Mouse (Mus musculus) hindbrain, embryonic 16.5 days (tissue): Measurements from ENCODE around the gene Mxi1. TPM values are rescaled to one million over a fixed set of nuclear protein-coding genes. Genes with fewer than 3 reads are reported as not detected.
"Not testable (repeated sequence)": the region's sequence is repeated elsewhere in the genome, so short reads cannot be mapped to it uniquely, and the experiment has no call there.

ENCODE experiments used
- ATAC-seq: fragments of 200-750 bp; cut with Nextera tagmentation; 2 replicates; pipeline ENCODE4 v1.8.0; 2017; ENCODE audit warnings: moderate TSS enrichment, moderate library complexity
- H3K27ac ChIP-seq: fragments of 300-500 bp; sonication (generic); 2 replicates; pipeline ENCODE4 v1.5.1; 2014; ENCODE audit warnings: low read depth, mild to moderate bottlenecking, control low read depth, low read length, moderate library complexity
- H3K27me3 ChIP-seq: fragments of 300-500 bp; sonication (generic); replicated peaks from 2 replicates; pipeline ENCODE4 v1.6.1; 2014; ENCODE audit warnings: low read length; ENCODE audit not compliant: control insufficient read depth, insufficient read depth
- H3K36me3 ChIP-seq: fragments of 300-500 bp; sonication (generic); 2 replicates; pipeline ENCODE4 v1.6.1; 2014; ENCODE audit warnings: mild to moderate bottlenecking, low read length, moderate library complexity, mixed read lengths; ENCODE audit not compliant: control insufficient read depth, insufficient read depth
- H3K4me1 ChIP-seq: fragments of 300-500 bp; sonication (generic); 2 replicates; pipeline ENCODE4 v1.6.1; 2014; ENCODE audit warnings: low read depth, low read length; ENCODE audit not compliant: control insufficient read depth, insufficient read depth
- H3K4me2 ChIP-seq: fragments of 300-500 bp; sonication (generic); 2 replicates; pipeline ENCODE4 v1.6.1; 2014; ENCODE audit warnings: mild to moderate bottlenecking, low read length, control low read depth, moderate library complexity
- H3K4me3 ChIP-seq: fragments of 300-500 bp; sonication (generic); 2 replicates; pipeline ENCODE4 v1.5.1; 2014; ENCODE audit warnings: mild to moderate bottlenecking, low read length, control low read depth, moderate library complexity
- H3K9ac ChIP-seq: fragments of 300-500 bp; sonication (generic); 2 replicates; pipeline ENCODE4 v1.6.1; 2014; ENCODE audit warnings: low read depth, mild to moderate bottlenecking, control low read depth, low read length, moderate library complexity
- H3K9me3 ChIP-seq: fragments of 300-500 bp; sonication (generic); 2 replicates; pipeline ENCODE4 v1.6.1; 2014; ENCODE audit warnings: mild to moderate bottlenecking, low read length, moderate library complexity; ENCODE audit not compliant: control insufficient read depth
- WGBS: fragments of 180-500 bp; shearing (Covaris S2); extraction: QIAGEN DNeasy Blood & Tissue Kit; methylation state at CpG from one replicate; pipeline ENCODE4 v1.1.7; 2014; 5-methylcytosine and 5-hydroxymethylcytosine counted together
- polyA plus RNA-seq: library from polyadenylated mRNA; unstranded; fragments of >200 nt; fragmentation: Nextera tagmentation; extraction: Ambion mirVana; gene quantifications from 2 replicates; pipeline ENCODE4 v1.2.1, GENCODE M21; 2015

The Mxi1 gene
- polyA plus RNA-seq, 1 experiment from 2014 or later: 18.9 TPM

GRCm38 (mm10) chr19:53389417-53389816 lies 79.1 kb downstream of the Mxi1 start:
- no peaks in the 10 kb centered on the region for H3K27me3 ChIP-seq
- peak overlapping the region; percentile 100 for H3K4me3 ChIP-seq
- peaks cover 14% of the 10 kb centered on the region for H3K4me1 ChIP-seq
- peak overlapping the region; percentile 77 for H3K4me2 ChIP-seq
- no peak for ATAC-seq
- H3K9ac ChIP-seq: peak overlapping the region; percentile 95
- H3K9me3 ChIP-seq: no peaks in the 10 kb centered on the region
- H3K36me3 ChIP-seq: peaks cover 12% of the 10 kb centered on the region
- WGBS: 28% methylated on average over 6 of the region's 6 CpGs
- peak overlapping the region; percentile 97 for H3K27ac ChIP-seq

DNA sequence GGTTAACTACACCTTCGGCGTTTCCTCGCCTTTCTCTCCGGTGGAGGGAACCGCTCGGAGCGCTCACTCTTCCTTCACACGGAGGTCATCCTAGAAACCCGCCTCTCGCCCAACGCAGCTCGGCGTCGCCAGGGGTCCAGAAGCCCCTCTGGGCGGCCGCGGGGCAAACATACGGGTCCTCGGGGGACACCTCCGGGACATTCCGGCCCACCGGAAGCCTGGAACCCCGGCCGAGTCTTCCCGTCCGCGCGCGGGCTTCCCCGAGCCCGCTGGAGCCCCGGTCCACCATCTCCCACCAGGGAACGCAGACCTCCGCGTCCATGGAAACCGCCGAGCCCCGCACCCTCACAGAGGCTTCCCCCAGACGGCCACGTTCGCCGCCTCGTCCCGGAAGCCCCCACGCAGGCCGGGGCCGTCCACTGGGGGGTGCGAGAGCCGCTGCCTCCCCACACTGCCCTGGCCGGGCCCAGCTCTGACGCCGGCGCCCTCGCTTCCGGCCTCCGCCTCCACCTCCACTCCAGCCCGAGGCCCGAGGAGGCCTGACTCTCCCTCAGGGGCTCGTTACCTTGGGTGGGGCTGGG lies 79.6 kb downstream of the Mxi1 start:
- Histone ChIP-seq H3K9ac (peak overlapping the region; percentile 95), H3K4me3 (peak overlapping the region; percentile 100), H3K9me3 (no peaks in the 10 kb centered on the region), H3K4me2 (peak overlapping the region; percentile 77), H3K36me3 (peaks cover 12% of the 10 kb centered on the region), H3K4me1 (peaks cover 14% of the 10 kb centered on the region), H3K27me3 (no peaks in the 10 kb centered on the region), H3K27ac (peak overlapping the region; percentile 97)
- peak; percentile 92 for ATAC-seq
- 0% methylated on average over 58 of the region's 59 CpGs for WGBS

GRCm38 (mm10) chr19:53390495-53391007 lies 80.2 kb downstream of the Mxi1 start, which contains the start of gene Smndc1:
TSS of gene Smndc1 (minus strand) at chr19:53390578.
- no peaks in the 10 kb centered on the region for H3K9me3 ChIP-seq
- under 1% methylated on average over 48 of the region's 48 CpGs for WGBS
- H3K4me3 ChIP-seq: peak within 1 kb of the TSS; percentile 100
- no peaks in the 10 kb centered on the region for H3K27me3 ChIP-seq
- H3K9ac ChIP-seq: peak within 1 kb of the TSS; percentile 95
- H3K4me1 ChIP-seq: peaks cover 14% of the 10 kb centered on the region
- H3K4me2 ChIP-seq: peak within 1 kb of the TSS; percentile 85
- peak; percentile 98 for ATAC-seq
- peaks cover 12% of the 10 kb centered on the region for H3K36me3 ChIP-seq
- peak within 1 kb of the TSS; percentile 97 for H3K27ac ChIP-seq

- Histone ChIP-seq H3K27me3 (no peaks in the 10 kb centered on the region), H3K4me3 (peak overlapping the region; percentile 100), H3K4me2 (peak overlapping the region; percentile 85), H3K36me3 (peaks cover 12% of the 10 kb centered on the region), H3K27ac (no peak overlapping the region; the same call in 1 of the 2 replicates), H3K9me3 (no peaks in the 10 kb centered on the region), H3K4me1 (peaks cover 14% of the 10 kb centered on the region), H3K9ac (peak overlapping the region; percentile 83)
- ATAC-seq: no peak
- WGBS: 50% methylated on average over 8 of the region's 8 CpGs
Observed at GRCm38 (mm10) chr19:53391386-53391785, 81.1 kb downstream of the Mxi1 start.

GRCm38 (mm10) chr19:53391787-53392186 lies 81.5 kb downstream of the Mxi1 start:
- H3K9me3 ChIP-seq: no peaks in the 10 kb centered on the region
- peak overlapping the region; percentile 85 for H3K4me2 ChIP-seq
- ATAC-seq: no peak
- peak overlapping the region; percentile 100 for H3K4me3 ChIP-seq
- 88% methylated on average over 5 of the region's 5 CpGs for WGBS
- peaks cover 14% of the 10 kb centered on the region for H3K4me1 ChIP-seq
- H3K36me3 ChIP-seq: peaks cover 11% of the 10 kb centered on the region
- no peaks in the 10 kb centered on the region for H3K27me3 ChIP-seq
- H3K27ac ChIP-seq: no peak overlapping the region
- H3K9ac ChIP-seq: no peak overlapping the region; the same call in 1 of the 2 replicates

DNA sequence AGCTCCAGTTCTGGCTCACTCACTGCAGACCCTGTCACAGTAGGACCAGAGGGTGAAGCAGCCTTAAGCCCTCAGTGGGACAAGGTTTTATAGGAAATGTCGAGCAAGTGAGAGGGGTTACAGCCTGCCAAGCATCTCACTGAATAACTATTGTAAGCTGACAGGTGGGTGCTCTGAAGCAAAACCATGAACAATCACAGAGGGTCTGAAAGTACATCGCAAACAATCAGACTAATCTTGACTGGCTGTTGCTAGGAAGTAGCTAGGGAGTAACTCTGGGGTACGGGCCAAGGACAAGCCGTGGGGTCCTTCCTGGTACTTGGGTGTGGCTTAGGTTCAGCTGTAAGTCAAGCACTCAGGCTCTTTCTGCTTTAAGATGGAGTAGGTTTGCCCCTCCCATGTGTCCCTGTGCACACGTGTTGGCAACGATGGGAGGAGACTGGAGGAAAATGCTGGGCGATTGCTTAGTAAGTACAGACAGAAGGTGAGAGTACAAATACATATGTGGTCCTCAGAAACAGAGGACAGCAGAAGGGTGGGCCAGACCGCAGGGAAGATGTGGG lies 82.5 kb downstream of the Mxi1 start:
- H3K4me1 ChIP-seq: peaks cover 14% of the 10 kb centered on the region
- no peak overlapping the region for H3K9ac ChIP-seq
- H3K27me3 ChIP-seq: no peaks in the 10 kb centered on the region
- H3K4me2 ChIP-seq: no peak overlapping the region
- no peak for ATAC-seq
- H3K27ac ChIP-seq: no peak overlapping the region
- WGBS: 68% methylated on average over 8 of the region's 8 CpGs
- H3K36me3 ChIP-seq: peaks cover 7% of the 10 kb centered on the region; the same call in 1 of the 2 replicates
- H3K9me3 ChIP-seq: no peaks in the 10 kb centered on the region
- H3K4me3 ChIP-seq: no peak overlapping the region

DNA sequence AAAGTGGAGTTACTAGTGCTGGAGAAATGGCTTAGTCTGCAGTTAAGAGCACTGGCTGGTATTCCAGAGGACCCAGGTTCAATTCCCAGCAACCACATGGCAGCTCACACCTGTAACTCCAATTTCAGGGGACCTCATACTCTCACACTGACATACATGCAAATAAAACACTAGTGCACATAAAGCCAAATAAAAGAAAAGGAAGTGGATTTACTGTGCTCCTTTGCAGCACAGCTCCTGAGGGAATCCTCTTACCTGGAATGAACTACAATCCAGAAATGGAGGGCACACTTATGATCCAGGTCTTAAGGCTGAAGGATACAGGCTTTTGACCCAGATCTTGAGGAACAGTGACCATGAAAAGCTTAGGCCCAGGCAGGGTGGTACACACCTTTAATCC lies 83.3 kb downstream of the Mxi1 start:
- Histone ChIP-seq H3K4me3 (no peak overlapping the region), H3K9me3 (no peaks in the 10 kb centered on the region), H3K4me2 (no peak overlapping the region), H3K36me3 (peaks cover 2% of the 10 kb centered on the region; the same call in 1 of the 2 replicates), H3K4me1 (peaks cover 14% of the 10 kb centered on the region), H3K9ac (no peak overlapping the region), H3K27ac (no peak overlapping the region), H3K27me3 (no peaks in the 10 kb centered on the region)
- ATAC-seq: no peak

- H3K9ac ChIP-seq: no peak overlapping the region
- no peaks in the 10 kb centered on the region for H3K36me3 ChIP-seq
- 21% methylated on average over 7 of the region's 7 CpGs for WGBS
- no peaks in the 10 kb centered on the region for H3K27me3 ChIP-seq
- no peak overlapping the region for H3K4me2 ChIP-seq
- no peaks in the 10 kb centered on the region for H3K9me3 ChIP-seq
- peaks cover 9% of the 10 kb centered on the region for H3K4me1 ChIP-seq
- H3K27ac ChIP-seq: no peak overlapping the region
- H3K4me3 ChIP-seq: no peak overlapping the region
- ATAC-seq: no peak
Observed at GRCm38 (mm10) chr19:53394552-53394951, 84.2 kb downstream of the Mxi1 start.

- not testable (repeated sequence) for H3K27me3 ChIP-seq, H3K4me3 ChIP-seq, H3K36me3 ChIP-seq, H3K4me1 ChIP-seq, H3K9ac ChIP-seq, H3K27ac ChIP-seq, ATAC-seq, H3K9me3 ChIP-seq, H3K4me2 ChIP-seq
- 71% methylated on average over 3 of the region's 3 CpGs for WGBS
Observed at GRCm38 (mm10) chr19:53394956-53395355, 84.6 kb downstream of the Mxi1 start.
